Mouse (Mus musculus) ovary, adult 18-20 months (tissue): ENCODE measurements around the gene Mgarp.
"Not testable (repeated sequence)": the region's sequence is repeated elsewhere in the genome, so short reads cannot be mapped to it uniquely, and the experiment has no call there.

Experiments
- DNase-seq: peaks from one replicate; pipeline ENCODE4 v3.0.0; 2022; ENCODE audit warnings: low spot score, mixed read lengths

Gene Mgarp

GRCm38 (mm10) chr3:51396219-51397068 lies at the start of gene Mgarp:
Mgarp (minus strand) TSS chr3:51396738.
- DNase-seq: peak; percentile 79

- DNase-seq: no peak
Observed at GRCm38 (mm10) chr3:51434871-51435595, 38.5 kb upstream of the Mgarp start.

- not testable (repeated sequence) for DNase-seq
Observed at GRCm38 (mm10) chr3:51434364-51434763, 37.8 kb upstream of the Mgarp start.

- DNase-seq: no peak
Observed at GRCm38 (mm10) chr3:51425394-51425793, 28.9 kb upstream of the Mgarp start.

GRCm38 (mm10) chr3:51421921-51422320 lies 25.4 kb upstream of the Mgarp start:
- DNase-seq: no peak

- DNase-seq: no peak
Observed at GRCm38 (mm10) chr3:51417966-51418365, 21.4 kb upstream of the Mgarp start.

GRCm38 (mm10) chr3:51417485-51417884 lies 20.9 kb upstream of the Mgarp start:
- no peak for DNase-seq

GRCm38 (mm10) chr3:51417135-51417458 lies 20.6 kb upstream of the Mgarp start:
- no peak for DNase-seq

GRCm38 (mm10) chr3:51416364-51417134 lies 20.0 kb upstream of the Mgarp start:
- DNase-seq: no peak

GRCm38 (mm10) chr3:51416073-51416363 lies 19.5 kb upstream of the Mgarp start:
- no peak for DNase-seq

- DNase-seq: peak; percentile 93
Observed at GRCm38 (mm10) chr3:51415098-51416072, 18.8 kb upstream of the Mgarp start, which contains the start of gene Naa15. Naa15 (plus strand) TSS chr3:51415148.

- peak; percentile 62 for DNase-seq
Observed at GRCm38 (mm10) chr3:51413276-51413675, 16.7 kb upstream of the Mgarp start.

GRCm38 (mm10) chr3:51412457-51412856 lies 15.9 kb upstream of the Mgarp start:
- DNase-seq: no peak

- peak; percentile 88 for DNase-seq
Observed at GRCm38 (mm10) chr3:51408561-51409183, 12.1 kb upstream of the Mgarp start, which contains the start of gene Ndufc1. Ndufc1 (minus strand) TSS chr3:51408988.

GRCm38 (mm10) chr3:51407870-51408560 lies 11.5 kb upstream of the Mgarp start:
- DNase-seq: no peak

GRCm38 (mm10) chr3:51402628-51403027 lies 6.1 kb upstream of the Mgarp start:
- DNase-seq: no peak

GRCm38 (mm10) chr3:51402054-51402453 lies 5.5 kb upstream of the Mgarp start:
- DNase-seq: not testable (repeated sequence)

GRCm38 (mm10) chr3:51400682-51401081 lies 4.1 kb upstream of the Mgarp start:
- no peak for DNase-seq

- no peak for DNase-seq
Observed at GRCm38 (mm10) chr3:51399531-51399930, 3.0 kb upstream of the Mgarp start.

- no peak for DNase-seq
Observed at GRCm38 (mm10) chr3:51398667-51399066, 2.1 kb upstream of the Mgarp start.
